Mouse (Mus musculus) ES-Bruce4 (cell line): ENCODE measurements at regions not wholly inside any gene's neighbourhood (a gene's known extent, or its start where the extent isn't known, plus 50 kb on each side); places are given as distances from the start of the nearest gene placed in this dataset.

Source experiments
- CTCF ChIP-seq: IDR thresholded peaks from one replicate; pipeline ENCODE4 v1.8.1; 2011; ENCODE audit warnings: low read depth, low read length
- EP300 ChIP-seq: IDR thresholded peaks from 2 replicates; pipeline ENCODE4 v1.6.1; 2011; ENCODE audit warnings: low read depth, low read length; ENCODE audit not compliant: insufficient read depth
- POLR2A ChIP-seq: IDR thresholded peaks from one replicate; pipeline ENCODE4 v1.8.1; 2011; ENCODE audit warnings: low read length; ENCODE audit not compliant: insufficient read depth

DNA sequence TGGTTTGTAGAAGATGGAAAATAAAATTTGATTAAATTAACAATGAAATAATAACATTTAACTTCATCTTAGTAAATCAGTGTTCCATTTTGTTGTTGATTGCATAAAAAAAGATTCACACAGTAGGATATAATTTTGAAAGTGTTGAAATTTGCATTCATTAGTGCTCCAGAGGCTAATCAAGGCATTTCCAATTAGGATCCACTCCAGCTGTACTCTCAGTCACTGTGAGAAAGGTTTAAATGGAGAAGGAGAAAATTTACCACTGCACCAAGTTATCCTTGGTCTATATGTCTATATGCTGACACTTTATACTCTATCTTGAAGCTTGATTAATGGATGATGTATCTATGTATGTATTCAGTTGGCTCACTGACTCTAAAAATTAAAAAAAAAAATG is 695.3 kb upstream of the Negr1 start:
- TF ChIP-seq CTCF (no peak), POLR2A (no peak), EP300 (no peak)
